Mouse (Mus musculus) heart, embryonic 16.5 days (tissue): ENCODE measurements at regions not wholly inside any gene's neighbourhood (a gene's known extent, or its start where the extent isn't known, plus 50 kb on each side); places are given as distances from the start of the nearest gene placed in this dataset.

ENCODE experiments used
- ATAC-seq: fragments of 200-750 bp; cut with Nextera tagmentation; replicated peaks from 2 replicates; pipeline ENCODE4 v1.8.0; 2017; ENCODE audit warnings: moderate number of reproducible peaks; ENCODE audit not compliant: insufficient read depth, low FRiP score; ENCODE audit errors: extremely low read depth
- H3K27ac ChIP-seq: fragments of 300-500 bp; sonication (generic); 2 replicates; pipeline ENCODE4 v1.5.1; 2014; ENCODE audit warnings: mild to moderate bottlenecking, low read length, control low read depth, moderate library complexity
- H3K27me3 ChIP-seq: fragments of 300-500 bp; sonication (generic); 2 replicates; pipeline ENCODE4 v1.6.1; 2014; ENCODE audit warnings: low read length, mixed read lengths; ENCODE audit not compliant: control insufficient read depth, insufficient read depth
- H3K36me3 ChIP-seq: fragments of 300-500 bp; sonication (generic); 2 replicates; pipeline ENCODE4 v1.6.1; 2014; ENCODE audit not compliant: control insufficient read depth, insufficient read depth
- H3K4me1 ChIP-seq: fragments of 300-500 bp; sonication (generic); 2 replicates; pipeline ENCODE4 v1.6.1; 2014; ENCODE audit warnings: low read length, mixed read lengths; ENCODE audit not compliant: control insufficient read depth, insufficient read depth
- H3K4me2 ChIP-seq: fragments of 300-500 bp; sonication (generic); 2 replicates; pipeline ENCODE4 v1.6.1; 2014; ENCODE audit warnings: low read depth, mild to moderate bottlenecking, control low read depth, low read length
- H3K4me3 ChIP-seq: fragments of 300-500 bp; sonication (generic); 2 replicates; pipeline ENCODE4 v1.5.1; 2014; ENCODE audit warnings: mild to moderate bottlenecking, control low read depth, low read length
- H3K9ac ChIP-seq: fragments of 300-500 bp; sonication (generic); 2 replicates; pipeline ENCODE4 v1.6.1; 2014; ENCODE audit warnings: low read length, control low read depth
- H3K9me3 ChIP-seq: fragments of 300-500 bp; sonication (generic); replicated peaks from 2 replicates; pipeline ENCODE4 v1.6.1; 2016; ENCODE audit warnings: low read length; ENCODE audit not compliant: control insufficient read depth
- WGBS: fragments of 180-500 bp; shearing (Covaris S2); extraction: QIAGEN DNeasy Blood & Tissue Kit; methylation state at CpG from one replicate; pipeline ENCODE4 v1.1.7; 2014; 5-methylcytosine and 5-hydroxymethylcytosine counted together

DNA sequence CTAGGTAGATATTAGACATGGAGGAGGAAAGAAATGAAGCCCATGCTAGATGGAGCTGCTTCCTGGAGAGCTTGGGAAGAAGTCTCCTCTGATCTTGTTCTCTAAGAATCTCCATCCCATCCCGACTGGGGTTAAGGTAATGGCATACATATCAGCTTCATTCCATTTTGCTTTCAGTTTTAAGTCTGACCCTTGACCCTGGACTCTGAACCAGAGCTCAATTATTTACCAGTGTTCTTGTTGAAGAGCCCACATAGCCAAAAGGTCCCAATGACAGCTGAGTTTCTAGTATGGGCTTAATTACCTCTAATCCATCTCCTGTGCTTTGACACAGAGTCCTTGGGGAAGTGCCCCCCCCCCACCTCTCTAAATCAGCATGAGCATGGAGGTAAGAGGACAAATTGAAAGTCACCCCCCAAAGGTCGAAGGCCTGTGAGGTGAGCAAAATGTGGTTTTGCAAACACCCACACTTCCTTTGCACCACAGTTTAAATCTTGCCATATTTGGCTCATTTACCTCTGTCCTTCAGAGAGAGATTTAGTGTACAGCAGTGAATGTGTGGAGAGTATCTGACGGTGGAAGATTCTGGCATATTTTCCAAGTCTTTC, 371.5 kb downstream of the Ets1 start:
- no peak overlapping the region for H3K9ac ChIP-seq
- WGBS, result 70% methylated on average over 3 of the region's 3 CpGs
- no peaks in the 10 kb centered on the region for H3K36me3 ChIP-seq
- no peaks in the 10 kb centered on the region for H3K27me3 ChIP-seq
- no peaks in the 10 kb centered on the region for H3K9me3 ChIP-seq
- H3K4me3 ChIP-seq, result no peak overlapping the region
- no peak overlapping the region for H3K4me2 ChIP-seq
- H3K4me1 ChIP-seq, result no peaks in the 10 kb centered on the region
- no peak for ATAC-seq
- H3K27ac ChIP-seq, result no peak overlapping the region

DNA sequence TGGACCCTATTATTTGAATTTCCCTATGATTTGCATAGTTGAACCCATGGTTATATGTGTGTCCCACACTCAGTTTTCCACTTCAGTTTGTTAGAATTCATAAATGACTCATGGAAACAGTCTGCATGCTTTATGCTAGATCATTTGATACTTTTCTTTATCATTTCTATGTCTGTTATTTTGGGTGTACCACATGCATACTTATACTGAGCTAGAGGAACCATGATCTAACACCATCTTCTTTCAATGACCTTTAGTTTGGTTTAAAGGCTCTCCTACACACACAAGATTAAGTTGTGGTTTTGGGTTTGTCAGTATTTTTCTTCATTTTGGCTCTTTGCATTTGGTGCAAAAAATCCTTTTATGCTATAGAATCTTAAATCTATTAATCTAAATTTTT, 375.2 kb downstream of the Ets1 start:
- no peaks in the 10 kb centered on the region for H3K27me3 ChIP-seq
- H3K4me3 ChIP-seq, result no peak overlapping the region
- H3K9ac ChIP-seq, result no peak overlapping the region
- no peak for ATAC-seq
- H3K4me2 ChIP-seq, result no peak overlapping the region
- no peaks in the 10 kb centered on the region for H3K9me3 ChIP-seq
- no peaks in the 10 kb centered on the region for H3K4me1 ChIP-seq
- no peak overlapping the region for H3K27ac ChIP-seq
- H3K36me3 ChIP-seq, result no peaks in the 10 kb centered on the region

DNA sequence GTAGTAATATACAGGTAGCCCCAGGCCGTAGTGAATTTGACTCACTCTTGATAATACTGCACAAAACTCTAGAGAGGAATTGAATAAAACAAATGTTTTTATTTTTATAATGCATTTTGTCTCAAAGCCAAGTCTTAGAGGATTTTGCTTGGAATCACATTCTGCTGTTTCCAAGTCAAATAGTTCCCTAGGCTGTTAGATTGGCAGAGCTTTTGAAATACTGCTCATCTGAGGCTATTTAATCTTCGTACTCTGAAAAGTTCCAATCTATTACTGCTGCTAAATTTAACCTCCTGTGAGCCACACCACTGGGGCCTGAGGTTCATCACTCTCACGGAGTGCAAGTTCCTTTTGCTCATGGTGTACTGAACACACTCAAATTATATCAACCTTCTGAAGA, 399.4 kb downstream of the Ets1 start:
- H3K4me2 ChIP-seq, result no peak overlapping the region
- no peak for ATAC-seq
- H3K4me3 ChIP-seq, result no peak overlapping the region
- H3K9ac ChIP-seq, result no peak overlapping the region
- 43% methylated on average over 3 of the region's 3 CpGs for WGBS
- H3K27me3 ChIP-seq, result no peaks in the 10 kb centered on the region
- no peaks in the 10 kb centered on the region for H3K4me1 ChIP-seq
- no peak overlapping the region for H3K27ac ChIP-seq
- no peaks in the 10 kb centered on the region for H3K36me3 ChIP-seq
- no peaks in the 10 kb centered on the region for H3K9me3 ChIP-seq

DNA sequence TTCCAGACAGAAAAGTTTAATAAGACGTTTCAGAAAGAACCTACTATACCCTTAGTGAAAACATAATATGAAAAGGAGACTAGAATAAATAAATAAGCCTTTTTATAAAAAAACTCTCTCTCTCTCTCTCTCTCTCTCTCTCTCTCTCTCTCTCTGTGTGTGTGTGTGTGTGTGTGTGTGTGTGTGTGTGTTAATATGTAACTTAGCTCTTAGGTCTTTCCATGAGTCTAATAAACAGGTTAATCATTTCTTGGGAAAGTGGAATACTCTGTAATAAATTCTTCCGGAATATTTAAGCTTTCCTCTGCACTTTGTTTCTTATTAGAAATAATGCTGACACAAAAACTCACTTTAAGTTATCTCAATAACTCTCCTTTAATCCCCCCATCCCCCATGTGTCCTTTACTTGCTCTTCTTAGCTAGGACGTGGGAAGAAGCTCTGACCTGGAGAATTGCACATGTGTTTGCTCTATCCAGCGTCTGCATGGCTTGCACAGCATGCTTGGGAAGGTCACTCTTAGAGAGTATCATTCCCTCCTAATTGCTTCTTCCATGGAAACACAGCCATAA, 403.3 kb downstream of the Ets1 start:
- H3K4me3 ChIP-seq, result no peak overlapping the region
- no peak for ATAC-seq
- H3K27ac ChIP-seq, result no peak overlapping the region
- 63% methylated on average over 4 of the region's 4 CpGs for WGBS
- H3K4me1 ChIP-seq, result no peaks in the 10 kb centered on the region
- H3K27me3 ChIP-seq, result no peaks in the 10 kb centered on the region
- H3K4me2 ChIP-seq, result no peak overlapping the region
- H3K9ac ChIP-seq, result no peak overlapping the region
- H3K36me3 ChIP-seq, result no peaks in the 10 kb centered on the region
- no peaks in the 10 kb centered on the region for H3K9me3 ChIP-seq

DNA sequence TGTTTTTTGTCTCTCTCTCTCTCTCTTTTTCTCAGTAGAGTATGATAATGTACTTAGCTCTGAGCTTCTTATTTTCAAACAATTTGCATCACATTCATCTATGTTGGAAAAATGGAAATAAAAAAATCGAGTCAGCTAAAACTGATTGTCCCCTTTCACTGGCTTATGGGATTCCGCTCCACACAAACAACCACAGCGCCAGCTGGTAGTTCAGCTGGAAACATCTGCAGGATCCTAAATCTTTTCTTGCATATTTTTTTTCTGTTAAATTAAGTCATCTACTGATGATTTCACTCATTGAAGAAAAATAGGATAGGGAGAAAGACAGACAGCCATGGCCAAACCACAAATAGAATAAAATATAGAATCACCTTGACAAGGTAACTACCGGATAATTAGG, 414.8 kb downstream of the Ets1 start:
- Histone ChIP-seq H3K27me3 (no peaks in the 10 kb centered on the region), H3K4me1 (no peaks in the 10 kb centered on the region), H3K36me3 (no peaks in the 10 kb centered on the region), H3K9ac (no peak overlapping the region), H3K4me2 (no peak overlapping the region), H3K27ac (no peak overlapping the region), H3K9me3 (no peaks in the 10 kb centered on the region), H3K4me3 (no peak overlapping the region)
- ATAC-seq, result no peak
- WGBS, result 83% methylated on average over 4 of the region's 4 CpGs

DNA sequence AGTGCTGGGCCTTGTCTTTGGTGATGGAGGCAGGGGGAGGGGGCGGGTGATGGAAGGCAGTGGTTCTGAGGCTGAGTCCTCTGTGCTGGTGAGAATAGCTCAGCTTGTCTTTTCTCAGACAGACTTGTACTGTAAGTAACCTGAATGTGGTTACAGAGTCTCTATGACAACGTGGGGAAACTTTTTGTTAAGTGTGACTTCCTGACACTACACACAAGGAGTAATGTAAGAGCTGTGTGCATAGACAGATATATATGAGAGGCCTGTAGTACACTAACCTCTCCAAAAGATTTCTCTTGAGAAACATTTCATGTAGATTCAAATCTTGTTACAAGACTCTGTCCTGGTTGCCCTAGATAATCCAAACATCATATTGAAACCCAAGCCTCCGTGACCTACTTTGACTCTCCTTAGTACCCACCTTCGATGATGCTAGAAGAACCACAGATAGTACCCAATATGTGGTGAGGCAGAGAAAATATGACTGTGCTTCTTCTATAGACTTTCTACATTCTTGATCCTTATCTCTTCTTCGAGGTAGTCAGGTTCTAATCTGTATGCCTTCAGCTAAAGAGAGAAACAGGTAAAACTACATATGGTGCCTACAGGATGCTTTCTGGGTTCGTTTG, 424.7 kb downstream of the Ets1 start:
- WGBS, result 72% methylated on average over 6 of the region's 6 CpGs
- no peak overlapping the region for H3K4me2 ChIP-seq
- no peak overlapping the region for H3K27ac ChIP-seq
- no peak overlapping the region for H3K4me3 ChIP-seq
- no peaks in the 10 kb centered on the region for H3K27me3 ChIP-seq
- no peaks in the 10 kb centered on the region for H3K36me3 ChIP-seq
- no peak overlapping the region for H3K9ac ChIP-seq
- ATAC-seq, result no peak
- no peaks in the 10 kb centered on the region for H3K9me3 ChIP-seq
- H3K4me1 ChIP-seq, result no peaks in the 10 kb centered on the region

DNA sequence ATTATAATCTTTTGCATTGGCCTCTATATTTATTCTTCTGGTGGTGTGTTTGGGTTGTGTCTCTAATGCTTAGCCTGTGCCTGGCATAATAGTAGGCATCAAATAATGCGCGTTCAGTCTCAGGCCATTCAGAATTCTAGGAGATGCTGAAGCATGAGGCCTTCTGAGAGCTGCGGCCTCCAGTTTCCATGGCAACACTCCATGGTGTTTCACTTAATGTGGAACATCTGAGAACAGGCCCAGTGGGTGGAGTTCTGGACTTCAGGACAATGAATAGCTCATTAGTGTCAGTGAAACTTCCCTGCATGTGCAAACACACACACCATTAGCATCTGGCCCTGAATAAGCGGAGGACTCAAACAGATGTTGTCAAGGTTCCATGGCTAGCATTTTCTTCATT, 426.5 kb downstream of the Ets1 start:
- Histone ChIP-seq H3K4me3 (no peak overlapping the region), H3K4me2 (no peak overlapping the region), H3K9me3 (no peaks in the 10 kb centered on the region), H3K4me1 (no peaks in the 10 kb centered on the region), H3K27ac (no peak overlapping the region), H3K27me3 (no peaks in the 10 kb centered on the region), H3K36me3 (no peaks in the 10 kb centered on the region), H3K9ac (no peak overlapping the region)
- no peak for ATAC-seq
- 73% methylated on average over 4 of the region's 4 CpGs for WGBS

DNA sequence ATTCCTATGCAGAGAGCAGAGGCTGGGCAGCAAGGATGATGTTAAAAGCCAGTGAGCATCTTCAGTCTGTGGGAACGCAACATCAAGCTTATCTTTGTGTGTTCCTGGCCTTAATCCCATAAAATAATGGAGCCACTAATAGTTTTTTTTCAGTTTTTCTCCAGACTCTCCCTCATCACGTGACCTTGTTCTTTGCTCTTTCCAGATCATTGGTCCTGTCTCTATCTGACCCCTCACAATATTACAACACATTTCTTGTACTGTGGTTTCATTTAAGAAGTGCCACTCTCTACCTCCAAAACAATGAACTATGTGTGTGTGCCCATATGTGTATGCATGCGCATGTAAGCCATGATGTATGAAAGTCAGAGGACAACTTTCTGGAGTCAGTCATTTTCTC, 429.3 kb downstream of the Ets1 start:
- Histone ChIP-seq H3K4me2 (no peak overlapping the region), H3K4me1 (no peaks in the 10 kb centered on the region), H3K27ac (no peak overlapping the region), H3K36me3 (no peaks in the 10 kb centered on the region), H3K9me3 (no peaks in the 10 kb centered on the region), H3K4me3 (no peak overlapping the region), H3K27me3 (no peaks in the 10 kb centered on the region), H3K9ac (no peak overlapping the region)
- 85% methylated on average over 3 of the region's 3 CpGs for WGBS
- ATAC-seq, result no peak

DNA sequence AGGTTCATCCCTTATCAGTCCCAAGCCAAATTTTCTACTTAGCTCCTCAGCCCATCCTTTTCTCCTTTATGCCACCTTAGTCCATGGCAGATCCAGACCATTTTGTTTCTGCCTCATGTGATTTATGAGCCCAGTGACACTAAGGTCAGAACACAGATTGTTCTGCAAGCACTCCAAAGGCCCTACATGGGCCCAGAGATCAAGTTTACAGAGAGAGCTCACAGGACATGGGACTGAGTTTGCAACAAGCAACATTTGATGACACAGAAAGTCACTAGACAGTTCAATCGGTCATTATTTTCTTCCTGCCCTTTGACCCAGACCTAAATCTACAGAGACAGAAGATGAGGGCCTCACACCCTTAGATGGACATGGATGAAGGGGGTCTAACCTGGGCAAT, 431.5 kb downstream of the Ets1 start:
- no peak overlapping the region for H3K9ac ChIP-seq
- no peaks in the 10 kb centered on the region for H3K9me3 ChIP-seq
- H3K4me2 ChIP-seq, result no peak overlapping the region
- WGBS, result 77% methylated on average over 1 of the region's 1 CpGs
- no peaks in the 10 kb centered on the region for H3K36me3 ChIP-seq
- no peaks in the 10 kb centered on the region for H3K27me3 ChIP-seq
- ATAC-seq, result no peak
- H3K4me3 ChIP-seq, result no peak overlapping the region
- no peaks in the 10 kb centered on the region for H3K4me1 ChIP-seq
- H3K27ac ChIP-seq, result no peak overlapping the region
